8 mouse cellular contexts compared by ENCODE assay signal in genomic region chr17:87024491-87025242, GRCm38 (mm10). TPM values are rescaled to one million over a fixed set of nuclear protein-coding genes. Genes with fewer than 3 reads are reported as not detected.
DNase-seq lines count a peak whose midpoint lies in the region; ATAC-seq and TF ChIP-seq lines count a peak whose summit lies in the region.

No protein-coding gene starts in this region.

- in situ Hi-C loops in Patski (cut with MboI; ENCODE audit: low pct_unique_long_range_greater_than_20kb): no loop called here

- no peaks in the 10 kb centered on the region for H3K9me3 ChIP-seq in forebrain, embryonic 13.5 days (replicated peaks)
- no peaks in the 10 kb centered on the region for H3K9me3 ChIP-seq in liver, embryonic 14.5 days (ENCODE audit: control insufficient read depth, low read length)
- no peaks in the 10 kb centered on the region for H3K9me3 ChIP-seq in stomach, embryonic 16.5 days (replicated peaks; ENCODE audit: control insufficient read depth, low read length)

- POLR2A ChIA-PET in Patski (lab: Charles Lee): no interaction called here

- DNase-seq in kidney, postnatal 36 days: peak; percentile 39 to 63
- no peak for DNase-seq in kidney, adult 8-10 months
- DNase-seq in Patski (ENCODE audit: low read depth, low spot score): no peak
- DNase-seq in liver, embryonic 14.5 days (ENCODE audit: low read depth in 3 of 3, low spot score in 3 of 3): peak in 2 of 3 experiments; percentile 4 to 6
- DNase-seq in right cerebral cortex, adult 2 months (ENCODE audit: low spot score in 2 of 2): no peak
- DNase-seq in thymus, adult 18-20 months: no peak

- ATAC-seq in Patski: peak; percentile 46
- ATAC-seq in forebrain, embryonic 13.5 days: peak; percentile 80; the same call in 1 of the 2 replicates
- ATAC-seq in liver, embryonic 14.5 days (ENCODE audit: insufficient read depth): peak; percentile 57
- ATAC-seq in stomach, embryonic 16.5 days (ENCODE audit: insufficient read depth, low FRiP score): peak; percentile 56

- H3K4me1 ChIP-seq in forebrain, embryonic 13.5 days: peaks cover 26% of the 10 kb centered on the region
- H3K4me1 ChIP-seq in liver, embryonic 14.5 days (replicated peaks; ENCODE audit: control insufficient read depth in 2 of 2, insufficient read depth in 2 of 2, low read length in 1 of 2): peaks cover 6 to 15% of the 10 kb centered on the region in 2 experiments
- peaks cover 10% of the 10 kb centered on the region for H3K4me1 ChIP-seq in stomach, embryonic 16.5 days (ENCODE audit: control insufficient read depth, insufficient read depth, low read length)

- H3K4me3 ChIP-seq in forebrain, embryonic 13.5 days: peak overlapping the region; percentile 91
- H3K4me3 ChIP-seq in liver, embryonic 14.5 days (ENCODE audit: insufficient read depth in 1 of 2, low read depth in 2 of 2, low read length in 2 of 2): peak overlapping the region; percentile 84 to 89
- H3K4me3 ChIP-seq in stomach, embryonic 16.5 days (replicated peaks; ENCODE audit: low read length): peak overlapping the region; percentile 66

- WGBS in forebrain, embryonic 13.5 days: under 1% methylated on average over 55 of the region's 55 CpGs
- under 1% methylated on average over 55 of the region's 55 CpGs for WGBS in liver, embryonic 14.5 days (ENCODE audit: insufficient replicate concordance)
- whole genome bisulfite sequencing in stomach, embryonic 16.5 days: under 1% methylated on average over 55 of the region's 55 CpGs

- no peaks in the 10 kb centered on the region for H3K27me3 ChIP-seq in Patski
- H3K27me3 ChIP-seq in forebrain, embryonic 13.5 days: no peaks in the 10 kb centered on the region
- H3K27me3 ChIP-seq in liver, embryonic 14.5 days (ENCODE audit: control insufficient read depth, insufficient read depth, low read length): no peaks in the 10 kb centered on the region
- no peaks in the 10 kb centered on the region for H3K27me3 ChIP-seq in stomach, embryonic 16.5 days (ENCODE audit: control insufficient read depth, insufficient read depth, low read length)

- peak overlapping the region; percentile 96 for H3K4me2 ChIP-seq in forebrain, embryonic 13.5 days
- peak overlapping the region; percentile 82 for H3K4me2 ChIP-seq in liver, embryonic 14.5 days (ENCODE audit: low read depth)
- peak overlapping the region; percentile 95 for H3K4me2 ChIP-seq in stomach, embryonic 16.5 days (ENCODE audit: low read depth, low read length)

- TF ChIP-seq CTCF in Patski (IDR thresholded peaks at IDR 0.05): no peak
- no peak for TF ChIP-seq CTCF in liver, embryonic 14.5 days (IDR thresholded peaks at IDR 0.05; ENCODE audit: low read depth)

- peaks cover 21% of the 10 kb centered on the region for H3K36me3 ChIP-seq in forebrain, embryonic 13.5 days (ENCODE audit: poor library complexity, severe bottlenecking)
- H3K36me3 ChIP-seq in liver, embryonic 14.5 days (replicated peaks; ENCODE audit: control insufficient read depth, insufficient read depth, low read depth): no peaks in the 10 kb centered on the region
- 0 out of 2 replicates have a peak, but pooled peaks cover 3% of the 10 kb centered on the region for H3K36me3 ChIP-seq in stomach, embryonic 16.5 days (ENCODE audit: control insufficient read depth, insufficient read depth, low read length)

- H3K27ac ChIP-seq in forebrain, embryonic 13.5 days: no peak overlapping the region
- no peak overlapping the region for H3K27ac ChIP-seq in liver, embryonic 14.5 days
- peak overlapping the region; percentile 85 for H3K27ac ChIP-seq in stomach, embryonic 16.5 days (ENCODE audit: low read length)

- no peak for TF ChIP-seq EP300 in liver, embryonic 14.5 days (IDR thresholded peaks at IDR 0.05; ENCODE audit: low read depth)

- peak overlapping the region; percentile 81 for H3K9ac ChIP-seq in forebrain, embryonic 13.5 days
- H3K9ac ChIP-seq in liver, embryonic 14.5 days (replicated peaks): peak overlapping the region; percentile 52
- H3K9ac ChIP-seq in stomach, embryonic 16.5 days (ENCODE audit: low read length): peak overlapping the region; percentile 88

- CTCF ChIA-PET in Patski (lab: Charles Lee): interaction anchor here (1.0 kb wide), 1 partner anchor 20 kb away, joined by 3 read pairs; no protein-coding TSS in a partner anchor

RNA-seq across cellular contexts. Expression of gene Pigf, which starts 0.5 kb away (rescaled TPM):
- polyA plus RNA-seq in Patski (2021): 31.9 TPM
- polyA plus RNA-seq in forebrain, embryonic 13.5 days (2015; fragmentation: Nextera tagmentation; extraction: Ambion mirVana): 38.7 and 40.5 TPM in 2 replicates
- polyA plus RNA-seq in liver, embryonic 14.5 days (2012; rRNA removed): 6.8 and 8.7 TPM in 2 replicates
- 14.6 and 16.1 TPM in 2 replicates for polyA plus RNA-seq in liver, embryonic 14.5 days (2014; fragmentation: Nextera tagmentation; extraction: Ambion mirVana)
- polyA plus RNA-seq in stomach, embryonic 16.5 days (2015; fragmentation: Nextera tagmentation; extraction: Ambion mirVana): 51.8 and 52.4 TPM in 2 replicates

RNA-seq across cellular contexts. Expression of gene Cript, which starts 0.7 kb away (rescaled TPM):
- 67.3 TPM for polyA plus RNA-seq in Patski (2021)
- polyA plus RNA-seq in forebrain, embryonic 13.5 days (2015; fragmentation: Nextera tagmentation; extraction: Ambion mirVana): 226 and 247 TPM in 2 replicates
- polyA plus RNA-seq in liver, embryonic 14.5 days (2012; rRNA removed): 14.3 and 20.8 TPM in 2 replicates
- 70.4 and 76.5 TPM in 2 replicates for polyA plus RNA-seq in liver, embryonic 14.5 days (2014; fragmentation: Nextera tagmentation; extraction: Ambion mirVana)
- polyA plus RNA-seq in stomach, embryonic 16.5 days (2015; fragmentation: Nextera tagmentation; extraction: Ambion mirVana): 115 and 120 TPM in 2 replicates

Comparison
In these comparisons a context has a peak if more than half of its experiments do, and no peak if none do; other contexts are left out.
1. DNase-seq: peak in kidney, postnatal 36 days (2 of 2) and liver, embryonic 14.5 days (2 of 3); none in kidney, adult 8-10 months (0 of 2), Patski (single experiment), right cerebral cortex, adult 2 months (0 of 2) and thymus, adult 18-20 months (0 of 2).
2. Peak in every context shown above with its lines, with median percentiles within 50 percentile points of each other: ATAC-seq, H3K4me2 ChIP-seq, H3K4me3 ChIP-seq and H3K9ac ChIP-seq.